Mouse (Mus musculus) skeletal muscle tissue, postnatal 0 days (tissue): ENCODE results near the gene Usp36. TPM values are rescaled to one million over a fixed set of nuclear protein-coding genes. Genes with fewer than 3 reads are reported as not detected.

Experiments
- polyA plus RNA-seq: library from polyadenylated mRNA; unstranded; fragments of >200 nt; fragmentation: Nextera tagmentation; extraction: Ambion mirVana; gene quantifications from 2 replicates; pipeline ENCODE4 v1.2.1, GENCODE M21; 2015

Usp36 gene
- 8.5 and 9.1 TPM in 2 replicates for polyA plus RNA-seq

DNA sequence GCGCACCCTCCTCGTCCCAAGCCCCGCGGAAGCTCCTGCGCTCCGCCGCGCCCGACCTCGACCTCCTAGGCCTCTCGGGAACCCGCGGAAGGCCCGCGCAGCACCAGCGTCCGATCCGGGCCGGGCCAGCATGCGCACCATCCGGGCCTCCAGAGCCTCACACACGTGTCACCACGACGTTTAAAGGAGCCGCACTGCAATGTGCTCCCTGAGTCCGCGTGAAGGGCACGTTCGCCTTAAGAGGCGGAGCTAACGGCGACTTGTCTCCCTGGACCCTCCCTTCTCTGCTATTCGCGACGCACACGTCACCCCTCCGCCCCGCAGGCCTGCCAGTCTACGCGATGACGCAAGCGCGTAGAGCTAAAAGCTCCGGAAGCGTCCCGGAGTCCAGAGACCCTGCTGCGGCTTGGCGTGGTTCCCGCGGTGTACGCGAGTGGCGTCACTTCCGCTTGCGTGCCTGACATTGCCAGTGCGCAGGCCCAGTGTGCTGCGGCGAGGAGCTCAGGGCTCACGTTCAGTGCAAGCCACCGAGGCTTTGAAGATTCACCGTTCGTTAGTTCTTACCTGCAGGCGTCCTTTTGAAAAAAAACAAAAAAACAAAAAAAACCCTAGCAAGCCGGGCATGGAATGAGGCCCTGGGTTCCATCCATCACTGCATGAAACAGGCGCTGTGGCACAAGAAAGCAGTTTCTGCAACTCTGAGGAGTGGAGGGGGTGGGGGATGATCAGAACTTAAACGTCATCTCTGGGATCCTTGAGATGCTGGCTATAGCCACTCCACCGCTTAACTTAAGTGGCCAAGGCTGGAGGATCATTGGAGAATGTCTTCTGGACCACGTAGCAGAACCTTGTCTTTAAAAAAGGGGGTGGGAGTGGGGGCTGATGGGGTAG lies at the start of gene Usp36:
TSS of gene Usp36 (minus strand) at position 246 of the 891 bp plus-strand sequence.

DNA sequence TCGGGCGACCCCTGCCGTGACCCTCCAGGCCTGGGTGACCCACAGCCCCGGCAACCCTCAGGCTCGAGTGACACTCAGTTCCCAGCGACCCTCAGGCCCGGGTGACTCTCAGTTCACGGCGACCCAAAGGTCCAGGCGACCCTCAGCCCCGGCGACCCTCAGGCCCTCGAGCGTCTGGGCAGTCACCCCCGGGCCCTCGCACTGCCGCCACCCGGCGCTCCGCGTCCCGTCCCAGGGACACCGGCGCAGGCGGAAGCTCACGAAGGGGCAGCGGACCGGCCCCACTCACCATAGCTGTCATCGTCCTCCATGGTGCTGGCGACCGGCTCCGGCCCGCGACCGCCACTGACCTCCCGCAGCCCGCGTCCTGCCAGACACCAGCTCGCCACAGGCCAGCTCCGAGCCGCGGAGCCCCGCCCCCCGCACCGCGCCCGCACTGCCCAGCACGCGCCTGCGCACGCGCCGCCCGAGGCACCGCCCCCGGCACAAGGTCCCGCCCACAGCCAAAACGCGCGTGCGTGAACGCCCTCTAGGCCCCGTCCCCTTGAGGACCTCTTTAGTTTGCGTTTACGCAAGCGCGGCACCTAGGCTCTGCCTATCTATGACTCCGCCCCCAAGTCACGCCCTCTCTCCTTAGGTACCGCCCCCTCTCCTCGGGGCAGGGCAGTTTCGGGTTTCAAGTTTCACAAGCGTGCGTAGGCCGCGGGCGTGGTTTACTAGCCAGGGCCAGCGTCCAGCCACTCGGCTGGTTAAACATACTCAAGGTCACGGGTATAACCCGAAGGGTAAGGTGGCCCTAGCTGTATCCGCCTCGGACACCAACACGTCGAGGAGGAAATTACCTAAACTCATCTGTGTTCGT lies 41.7 kb downstream of the Usp36 start, which contains the start of gene Cyth1:
TSS of gene Cyth1 (minus strand) at position 443 of the 862 bp plus-strand sequence.

Other genes with a start within 250 kb of the Usp36 start
- gene Dnah17, start 159.6 kb downstream of the Usp36 start, polyA plus RNA-seq = 0.04 and 0.05 TPM in 2 replicates
- 13.7 and 15.5 TPM in 2 replicates for gene Cyth1, start 41.7 kb downstream of the Usp36 start, polyA plus RNA-seq
- gene Cep295nl, start 52.3 kb upstream of the Usp36 start, polyA plus RNA-seq = 0.46 and 0.48 TPM in 2 replicates
- gene Timp2, start 65.5 kb upstream of the Usp36 start, polyA plus RNA-seq = 72.6 and 75.5 TPM in 2 replicates
- 29.7 and 36.1 TPM in 2 replicates for gene Lgals3bp, start 111.8 kb upstream of the Usp36 start, polyA plus RNA-seq
- 11.2 and 13.1 TPM in 2 replicates for gene Cant1, start 128.8 kb upstream of the Usp36 start, polyA plus RNA-seq
- gene C1qtnf1, start 138.0 kb upstream of the Usp36 start, polyA plus RNA-seq = 7.6 and 10.2 TPM in 2 replicates
- 4.2 and 5.3 TPM in 2 replicates for gene Engase, start 186.6 kb upstream of the Usp36 start, polyA plus RNA-seq